Mouse (Mus musculus): ENCODE data around the gene Apol7a. TPM values are rescaled to one million over a fixed set of nuclear protein-coding genes. Genes with fewer than 3 reads are reported as not detected.

Gene Apol7a
- polyA plus RNA-seq, 1 experiment from 2014 or later: not detected

GRCm38 (mm10) chr15:77344127-77345125 lies 54.5 kb downstream of the Apol7a start:
- no peak overlapping the region for H3K4me3 ChIP-seq (ENCODE audit: inconsistent target)
- no peaks in the 10 kb centered on the region for H3K36me3 ChIP-seq (ENCODE audit: inconsistent target)
- no peak overlapping the region for H3K27ac ChIP-seq
- H3K79me2 ChIP-seq (ENCODE audit: inconsistent target): no peaks in the 10 kb centered on the region
- 75% methylated on average over 17 of the region's 17 CpGs for WGBS (ENCODE audit: missing documents)

DNA sequence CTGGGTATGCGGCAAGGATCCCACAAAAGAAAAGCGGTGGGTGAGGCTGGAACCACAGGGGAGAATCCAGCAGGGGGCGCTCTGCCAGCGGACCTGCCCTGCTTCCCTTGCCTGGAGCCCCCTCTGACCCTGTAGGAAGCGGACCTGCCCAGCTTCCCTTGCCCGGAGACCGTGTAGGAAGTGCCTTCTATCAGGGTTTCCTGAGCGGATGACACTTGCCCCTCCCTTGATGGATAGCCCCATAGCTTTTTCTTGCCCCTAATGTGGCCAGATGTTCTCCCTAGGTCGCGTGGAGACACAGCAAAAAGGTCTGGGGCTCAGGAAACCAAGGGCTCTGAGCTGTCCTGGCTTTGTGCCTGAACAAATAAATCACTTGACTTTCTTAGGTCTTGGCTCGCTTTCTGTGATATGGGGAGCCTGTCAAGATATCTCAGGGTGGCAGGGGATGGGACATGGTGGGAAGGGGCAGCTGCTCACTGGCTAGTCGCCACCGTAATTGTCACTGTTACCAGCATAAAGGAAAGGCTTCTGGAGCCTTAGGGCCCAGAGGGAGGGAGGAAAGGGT lies 55.3 kb downstream of the Apol7a start:
- Histone ChIP-seq H3K36me3 (ENCODE audit: inconsistent target) (no peaks in the 10 kb centered on the region), H3K79me2 (ENCODE audit: inconsistent target) (no peaks in the 10 kb centered on the region), H3K27ac (no peak overlapping the region), H3K4me3 (ENCODE audit: inconsistent target) (no peak overlapping the region)
- WGBS (ENCODE audit: missing documents): 3% methylated on average over 13 of the region's 13 CpGs

DNA sequence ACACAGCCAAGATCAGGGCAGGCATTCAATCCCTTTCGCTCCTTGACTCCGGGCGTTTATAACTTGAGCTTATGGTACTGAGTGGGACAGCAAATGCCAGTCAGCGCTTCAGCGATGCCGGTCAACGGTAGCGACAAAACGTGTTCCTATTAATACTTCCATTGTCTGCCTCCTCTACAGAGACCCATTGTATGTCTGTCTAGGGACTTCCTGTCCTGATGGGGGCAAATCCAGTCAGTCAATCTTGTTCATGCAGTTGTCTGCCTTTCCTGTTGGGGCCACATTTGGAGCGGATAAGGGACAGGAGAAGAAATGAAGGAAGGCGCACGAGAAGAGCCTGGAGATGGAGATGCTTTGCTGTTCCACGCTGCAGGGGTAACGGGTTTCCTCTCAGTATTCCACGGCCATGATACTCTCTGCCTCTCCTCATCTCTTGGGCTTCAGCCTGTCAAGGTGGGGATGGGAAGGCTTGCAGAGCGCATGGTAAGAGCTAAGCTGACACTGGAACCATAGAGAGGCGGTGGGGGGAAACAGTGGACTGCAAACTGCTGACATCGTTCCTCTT lies 55.9 kb downstream of the Apol7a start:
- no peaks in the 10 kb centered on the region for H3K36me3 ChIP-seq (ENCODE audit: inconsistent target)
- H3K4me3 ChIP-seq (ENCODE audit: inconsistent target): no peak overlapping the region
- no peak overlapping the region for H3K27ac ChIP-seq
- 4% methylated on average over 18 of the region's 18 CpGs for WGBS (ENCODE audit: missing documents)
- no peaks in the 10 kb centered on the region for H3K79me2 ChIP-seq (ENCODE audit: inconsistent target)

GRCm38 (mm10) chr15:77342005-77342404 lies 56.9 kb downstream of the Apol7a start:
- no peak overlapping the region for H3K4me3 ChIP-seq (ENCODE audit: inconsistent target)
- H3K79me2 ChIP-seq (ENCODE audit: inconsistent target): no peaks in the 10 kb centered on the region
- H3K27ac ChIP-seq: no peak overlapping the region
- WGBS (ENCODE audit: missing documents): 96% methylated on average over 5 of the region's 6 CpGs
- no peaks in the 10 kb centered on the region for H3K36me3 ChIP-seq (ENCODE audit: inconsistent target)

DNA sequence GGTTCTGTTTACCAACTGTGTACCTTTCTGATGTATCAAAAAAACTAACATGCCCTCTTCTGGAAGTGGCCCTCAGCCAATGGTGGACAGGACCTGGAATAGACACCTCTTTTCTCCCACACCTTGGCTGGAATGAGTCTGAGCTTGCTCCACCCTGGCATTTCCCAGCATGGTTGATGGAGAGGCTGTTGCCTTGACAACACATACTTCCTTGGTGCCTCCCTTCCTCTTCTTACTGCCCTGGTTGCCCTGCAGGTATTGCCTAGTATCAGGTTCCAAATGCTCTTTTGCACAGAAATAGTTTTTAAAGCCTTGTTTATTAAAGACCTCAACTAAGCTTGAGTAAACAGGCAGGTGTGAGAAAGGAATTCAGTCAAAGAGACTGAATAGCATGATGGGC lies 58.3 kb downstream of the Apol7a start:
- Histone ChIP-seq H3K79me2 (ENCODE audit: inconsistent target) (no peaks in the 10 kb centered on the region), H3K27ac (no peak overlapping the region), H3K36me3 (ENCODE audit: inconsistent target) (no peaks in the 10 kb centered on the region), H3K4me3 (ENCODE audit: inconsistent target) (no peak overlapping the region)

DNA sequence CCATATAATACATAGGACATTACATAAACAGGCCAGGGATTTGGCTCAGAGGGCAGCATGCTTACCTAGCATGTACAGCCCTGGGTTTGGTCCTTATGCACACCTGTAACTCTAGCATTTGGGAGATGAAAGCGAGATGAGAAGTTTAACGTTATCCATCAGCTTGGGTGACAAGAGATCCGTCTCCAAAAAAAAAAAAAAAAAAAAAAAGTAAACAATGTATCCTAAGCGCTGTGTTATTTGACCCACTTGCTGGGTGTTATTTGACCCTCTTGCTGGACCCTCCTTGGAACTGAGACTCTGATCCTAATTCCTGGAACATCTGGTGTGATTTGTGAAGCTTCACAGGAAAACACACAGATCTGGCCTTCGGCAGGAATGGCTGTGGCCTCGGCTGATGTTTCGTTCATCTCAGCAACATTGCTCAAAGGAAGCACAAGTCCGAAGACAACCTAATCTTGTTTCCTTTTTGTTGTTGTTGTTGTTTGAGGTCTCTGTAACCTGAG lies 59.9 kb downstream of the Apol7a start:
- Histone ChIP-seq H3K4me3 (ENCODE audit: inconsistent target) (no peak overlapping the region), H3K27ac (no peak overlapping the region), H3K36me3 (ENCODE audit: inconsistent target) (no peaks in the 10 kb centered on the region), H3K79me2 (ENCODE audit: inconsistent target) (no peaks in the 10 kb centered on the region)
- 80% methylated on average over 7 of the region's 8 CpGs for WGBS (ENCODE audit: missing documents)

GRCm38 (mm10) chr15:77338451-77338850 lies 60.5 kb downstream of the Apol7a start:
- H3K27ac ChIP-seq: no peak overlapping the region
- WGBS (ENCODE audit: missing documents): 83% methylated on average over 7 of the region's 7 CpGs
- no peaks in the 10 kb centered on the region for H3K79me2 ChIP-seq (ENCODE audit: inconsistent target)
- no peak overlapping the region for H3K4me3 ChIP-seq (ENCODE audit: inconsistent target)
- no peaks in the 10 kb centered on the region for H3K36me3 ChIP-seq (ENCODE audit: inconsistent target)

Other genes starting within 250 kb of the Apol7a start
- gene Rbfox2, start 92.1 kb downstream of the Apol7a start, polyA plus RNA-seq (2018): 0.08 to 0.63 TPM (median 0.27 TPM) in 3 replicates
- gene Apol9a, start 12.0 kb upstream of the Apol7a start, polyA plus RNA-seq (2018): 0.06 to 0.18 TPM in 2 of 3 replicates, not detected in the other
- gene Apol7b, start 48.4 kb upstream of the Apol7a start, polyA plus RNA-seq (2018): not detected in 3 replicates
- not detected in 3 replicates for gene Apol10a, start 77.9 kb upstream of the Apol7a start, polyA plus RNA-seq (2018)
- gene Apol11a, start 109.2 kb upstream of the Apol7a start, polyA plus RNA-seq (2018): not detected in 3 replicates
- gene Apol7c, start 134.2 kb upstream of the Apol7a start, polyA plus RNA-seq (2018): 1.4 to 4.9 TPM (median 2.8 TPM) in 3 replicates
- gene 1700025B11Rik, start 162.8 kb upstream of the Apol7a start, polyA plus RNA-seq (2018): not detected in 3 replicates
- gene Apol10b, start 197.0 kb upstream of the Apol7a start, polyA plus RNA-seq (2018): 0.13 TPM in 1 of 3 replicates, not detected in the others
- gene Gm36245, start 200.1 kb upstream of the Apol7a start, polyA plus RNA-seq (2018): not detected in 3 replicates
- gene Apol11b, start 244.2 kb upstream of the Apol7a start, polyA plus RNA-seq (2018): not detected in 3 replicates